Mouse (Mus musculus) ES-E14 (cell line): ENCODE measurements at regions not wholly inside any gene's neighbourhood (a gene's known extent, or its start where the extent isn't known, plus 50 kb on each side); places are given as distances from the start of the nearest gene placed in this dataset.
A peak's percentile ranks its signal among the peaks of the same experiment; 100 is the strongest.

ENCODE experiments used
- DNase-seq: peaks from one replicate; pipeline ENCODE4 v3.0.0-alpha.2; 2013; ENCODE audit warnings: low read depth, low spot score
- H3K27ac ChIP-seq: 2 replicates; pipeline ENCODE4 v1.5.1; 2012; ENCODE audit warnings: low read depth, mild to moderate bottlenecking, low read length, moderate library complexity, mixed read lengths; ENCODE audit not compliant: poor library complexity, insufficient read depth, severe bottlenecking
- H3K36me3 ChIP-seq: 2 replicates; pipeline ENCODE4 v1.6.1; 2012; ENCODE audit warnings: mild to moderate bottlenecking, low read length, moderate library complexity, mixed read lengths; ENCODE audit not compliant: control insufficient read depth, poor library complexity, insufficient read depth, severe bottlenecking
- H3K4me1 ChIP-seq, 2 experiments: fragments of 150-350 bp in 1 of 2; sonication (generic) in 1 of 2; 2 replicates each; pipeline ENCODE4 v1.6.1; 2012; ENCODE audit warnings: low read length in 2 of 2, mild to moderate bottlenecking in 1 of 2, mixed read lengths in 1 of 2; ENCODE audit not compliant: control insufficient read depth in 2 of 2, insufficient read depth in 2 of 2, poor library complexity in 1 of 2
- H3K4me3 ChIP-seq, 2 experiments: fragments of 150-350 bp in 1 of 2; sonication (generic) in 1 of 2; 2 replicates each; pipeline ENCODE4 v1.5.1; 2012; ENCODE audit warnings: low read length in 2 of 2, low read depth in 1 of 2, mild to moderate bottlenecking in 1 of 2, mixed read lengths in 1 of 2; ENCODE audit not compliant: insufficient read depth in 1 of 2, poor library complexity in 1 of 2, severe bottlenecking in 1 of 2
- H3K9ac ChIP-seq: 2 replicates; pipeline ENCODE4 v1.6.1; 2012; ENCODE audit warnings: low read depth, mild to moderate bottlenecking, low read length, mixed read lengths; ENCODE audit not compliant: poor library complexity, insufficient read depth, severe bottlenecking
- H3K9me3 ChIP-seq: fragments of 150-350 bp; sonication (generic); 2 replicates; pipeline ENCODE4 v1.6.1; 2012; ENCODE audit warnings: low read depth, mild to moderate bottlenecking, low read length; ENCODE audit not compliant: control insufficient read depth, insufficient read depth
- CHD2 ChIP-seq: IDR thresholded peaks from 2 replicates; pipeline ENCODE4 v1.6.1; 2014; ENCODE audit warnings: mild to moderate bottlenecking, low read depth, low read length, inconsistent platforms
- HCFC1 ChIP-seq: IDR thresholded peaks from 2 replicates; pipeline ENCODE4 v1.6.1; 2012; ENCODE audit warnings: low read length, inconsistent platforms, borderline replicate concordance; ENCODE audit not compliant: insufficient read depth
- MAFK ChIP-seq: IDR thresholded peaks from 2 replicates; pipeline ENCODE4 v1.6.1; 2014; ENCODE audit warnings: mild to moderate bottlenecking, low read depth, low read length, inconsistent platforms; ENCODE audit not compliant: insufficient read depth
- ZC3H11A ChIP-seq: IDR thresholded peaks from 2 replicates; pipeline ENCODE4 v1.6.1; 2012; ENCODE audit warnings: low read depth, mild to moderate bottlenecking, inconsistent platforms, low read length, borderline replicate concordance
- ZNF384 ChIP-seq: IDR thresholded peaks from 2 replicates; pipeline ENCODE4 v1.6.1; 2012; ENCODE audit warnings: low read depth, low read length, inconsistent platforms
- in situ Hi-C, 2 experiments: fragments of 600-800 bp; cut with MboI; formaldehyde crosslinking; loops; one replicate each; pipeline ENCODE4 v1.15.1; 2025; ENCODE audit warnings: low sequenced_read_pairs in 2 of 2, inconsistent platforms in 1 of 2; ENCODE audit not compliant: unreplicated experiment in 2 of 2

GRCm38 (mm10) chr7:68911562-68911961, 162.5 kb upstream of the Arrdc4 start:
- no peak for TF ChIP-seq HCFC1
- TF ChIP-seq CHD2, result no peak
- TF ChIP-seq ZC3H11A, result no peak
- TF ChIP-seq MAFK, result no peak
- TF ChIP-seq ZNF384, result no peak
- Histone ChIP-seq H3K9ac (no peak overlapping the region), H3K4me1 (peaks cover 1 to 7% of the 10 kb centered on the region in 2 experiments; a peak in 1 of 4 replicates), H3K4me3 (no peak overlapping the region), H3K36me3 (no peaks in the 10 kb centered on the region), H3K9me3 (no peaks in the 10 kb centered on the region), H3K27ac (no peak overlapping the region)
- no peak for DNase-seq
- in situ Hi-C loops, result no loop called here

- H3K4me3 ChIP-seq, result no peak overlapping the region
- TF ChIP-seq ZC3H11A, result no peak
- no peak for TF ChIP-seq MAFK
- no peak for TF ChIP-seq ZNF384
- no peak for TF ChIP-seq CHD2
- no peak for TF ChIP-seq HCFC1
- no peaks in the 10 kb centered on the region for H3K36me3 ChIP-seq
- H3K9me3 ChIP-seq, result no peaks in the 10 kb centered on the region
- DNase-seq, result peak; percentile 37
- no peak overlapping the region for H3K9ac ChIP-seq
- no peak overlapping the region for H3K27ac ChIP-seq
- in situ Hi-C loops, result no loop called here
- H3K4me1 ChIP-seq, result peaks cover 1 to 7% of the 10 kb centered on the region in 2 experiments; a peak in 1 of 4 replicates
These were observed 160.7 kb upstream of the Arrdc4 start for GRCm38 (mm10) chr7:68909694-68910093.

GRCm38 (mm10) chr7:68908401-68908834, 159.4 kb upstream of the Arrdc4 start:
- no peak overlapping the region for H3K27ac ChIP-seq

GRCm38 (mm10) chr7:68907867-68908266, 158.8 kb upstream of the Arrdc4 start:
- in situ Hi-C loops, result no loop called here
- Histone ChIP-seq H3K4me1 (peaks cover 1 to 7% of the 10 kb centered on the region in 2 experiments; a peak in 1 of 4 replicates), H3K27ac (no peak overlapping the region), H3K9me3 (no peaks in the 10 kb centered on the region), H3K4me3 (no peak overlapping the region), H3K9ac (no peak overlapping the region), H3K36me3 (no peaks in the 10 kb centered on the region)
- no peak for DNase-seq
- TF ChIP-seq HCFC1 (no peak), MAFK (no peak), ZNF384 (no peak), ZC3H11A (no peak), CHD2 (no peak)

More at GRCm38 (mm10) chr7:68908401-68908834, 159.4 kb upstream of the Arrdc4 start:
- in situ Hi-C loops, result no loop called here
- Histone ChIP-seq H3K36me3 (no peaks in the 10 kb centered on the region), H3K9ac (no peak overlapping the region), H3K9me3 (no peaks in the 10 kb centered on the region), H3K4me1 (peaks cover 1 to 7% of the 10 kb centered on the region in 2 experiments; a peak in 1 of 4 replicates), H3K4me3 (no peak overlapping the region)
- DNase-seq, result no peak
- no peak for TF ChIP-seq ZNF384
- TF ChIP-seq MAFK, result no peak
- TF ChIP-seq HCFC1, result no peak
- no peak for TF ChIP-seq CHD2
- TF ChIP-seq ZC3H11A, result no peak

GRCm38 (mm10) chr7:68906771-68907395, 157.8 kb upstream of the Arrdc4 start:
- in situ Hi-C loops, result no loop called here
- no peaks in the 10 kb centered on the region for H3K9me3 ChIP-seq
- H3K9ac ChIP-seq, result no peak overlapping the region
- DNase-seq, result no peak
- peaks cover 1 to 7% of the 10 kb centered on the region in 2 experiments; a peak in 1 of 4 replicates for H3K4me1 ChIP-seq
- H3K27ac ChIP-seq, result no peak overlapping the region
- H3K4me3 ChIP-seq, result no peak overlapping the region
- H3K36me3 ChIP-seq, result no peaks in the 10 kb centered on the region
- TF ChIP-seq ZC3H11A (no peak), ZNF384 (no peak), CHD2 (no peak), HCFC1 (no peak), MAFK (no peak)
